Mouse (Mus musculus): ENCODE measurements around the gene Csf3r.
A peak's percentile ranks its signal among the peaks of the same experiment; 100 is the strongest.

Csf3r gene

DNA sequence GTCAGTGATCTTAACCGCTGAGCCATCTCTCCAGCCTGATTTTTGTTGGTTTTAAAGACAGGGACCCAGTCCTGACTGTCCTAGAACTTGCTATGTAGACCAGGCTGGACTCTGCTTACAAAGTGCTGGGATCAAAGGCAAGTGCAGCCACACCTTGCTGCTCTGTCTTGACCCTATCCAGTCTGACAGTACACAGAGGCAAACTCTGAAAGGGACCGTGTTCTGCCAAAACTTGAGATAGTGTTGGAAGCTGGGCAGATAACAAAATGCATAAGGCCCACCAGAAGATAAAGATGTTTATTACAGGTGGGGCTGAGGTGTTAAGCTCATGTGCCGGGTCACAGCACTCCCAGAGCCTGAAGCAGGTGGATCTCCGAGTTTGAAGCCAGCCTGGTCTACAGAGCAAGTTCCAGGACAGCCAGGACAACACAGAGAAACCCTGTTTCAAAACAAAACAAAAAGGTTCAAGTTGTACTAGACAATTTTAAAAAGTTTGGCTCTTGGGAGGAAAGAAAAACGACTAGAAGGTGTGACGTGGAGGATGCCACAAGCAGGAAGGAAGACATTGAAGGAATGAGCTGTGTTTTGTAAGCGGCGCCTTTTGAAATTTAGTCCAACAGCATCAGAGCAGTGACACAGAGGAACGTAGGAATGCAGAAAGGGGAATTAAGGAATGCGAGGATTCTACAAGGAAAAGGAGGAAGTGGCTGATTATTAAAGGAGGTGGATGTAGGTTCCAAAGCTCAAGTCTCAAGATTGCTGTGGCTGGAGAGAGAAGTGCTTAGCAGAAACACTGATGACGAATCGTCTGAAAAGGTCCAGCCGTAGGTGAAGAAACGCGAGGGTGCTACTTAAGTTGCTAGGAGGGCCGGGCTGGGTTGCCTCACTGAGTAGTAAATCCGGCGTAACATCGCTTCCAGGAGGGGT is 33.1 kb downstream of the Csf3r start:
- DNase-seq, result no peak

DNA sequence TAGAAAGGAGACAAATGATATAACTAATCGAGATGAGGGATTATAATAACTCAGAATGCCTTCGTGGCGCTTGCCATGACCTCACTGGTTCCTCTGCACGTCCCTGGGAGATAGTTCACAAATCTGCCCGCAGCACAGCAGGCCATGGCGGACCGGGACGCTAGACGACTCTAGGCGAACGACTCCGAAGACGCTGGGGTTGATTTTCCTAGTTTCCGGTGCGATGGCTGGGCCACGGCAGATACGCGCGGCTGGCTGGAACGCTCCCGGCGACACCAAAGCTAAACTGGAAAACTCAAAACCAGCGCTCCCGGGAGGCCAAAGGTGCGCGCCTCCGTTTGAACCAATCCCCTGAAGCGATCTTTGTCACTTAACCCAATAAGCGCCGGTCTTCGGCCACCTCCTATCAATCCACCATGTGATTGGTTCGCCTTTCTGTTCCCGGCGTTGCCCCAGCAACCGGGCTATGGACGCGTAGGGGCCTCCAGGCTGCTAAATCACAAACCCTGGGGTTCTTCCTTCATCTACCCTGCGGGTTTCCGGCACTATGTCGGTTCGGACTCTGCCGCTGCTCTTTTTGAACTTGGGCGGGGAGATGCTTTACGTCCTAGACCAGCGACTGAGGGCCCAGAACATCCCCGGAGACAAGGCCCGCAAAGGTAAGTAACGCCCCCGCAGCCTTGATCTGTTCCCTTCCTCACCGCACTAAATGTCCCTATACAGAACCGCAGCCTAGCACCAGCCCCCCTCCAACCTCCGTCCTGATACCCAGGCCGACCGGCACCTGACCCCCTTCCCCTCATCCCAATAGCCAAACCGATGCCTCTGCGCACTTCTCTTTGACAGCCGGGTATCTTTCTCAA is 34.0 kb downstream of the Csf3r start, which contains the start of gene Oscp1:
Gene Oscp1, plus strand, starts transcription at position 432 of the 863 bp plus-strand sequence.
- DNase-seq, result peak; percentile 86 to 90

DNA sequence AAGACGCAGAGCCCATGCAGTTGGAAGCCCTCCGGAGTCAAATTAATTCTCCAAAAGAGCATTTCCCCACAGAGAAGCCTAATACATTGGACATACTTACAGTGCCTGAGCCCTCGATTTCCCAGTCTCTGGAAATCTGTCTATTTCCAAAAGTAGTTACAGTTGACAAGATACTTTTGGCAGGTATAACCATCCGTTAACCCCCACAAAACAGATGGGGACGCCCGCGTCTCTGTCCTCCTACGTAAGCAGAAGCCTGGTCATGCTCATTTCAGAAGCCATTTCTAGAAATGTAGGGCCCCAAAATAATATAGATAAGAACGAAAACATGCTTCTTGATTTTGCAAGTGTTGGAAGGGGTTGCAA is 34.6 kb downstream of the Csf3r start:
- no peak for DNase-seq

DNA sequence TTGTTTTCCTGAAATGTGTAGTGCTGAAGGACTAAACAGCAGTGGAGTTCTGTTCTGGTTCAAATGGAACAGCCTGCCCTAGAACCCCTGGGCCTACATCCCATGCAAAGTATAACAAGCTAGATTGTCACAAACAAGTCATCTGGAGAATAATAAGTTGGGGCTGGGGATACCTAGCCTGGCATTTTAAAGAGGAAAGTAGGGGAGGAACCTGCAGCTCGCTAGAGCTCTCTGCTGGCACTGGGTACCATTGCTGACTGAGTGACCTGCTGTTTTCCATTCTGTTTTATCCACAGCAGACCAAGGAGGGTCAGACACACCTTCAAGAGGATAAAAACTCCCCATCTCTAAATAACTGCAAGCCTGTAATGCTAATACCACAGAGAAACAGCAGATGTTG is 38.5 kb downstream of the Csf3r start:
- DNase-seq, result peak; percentile 29 to 32

DNA sequence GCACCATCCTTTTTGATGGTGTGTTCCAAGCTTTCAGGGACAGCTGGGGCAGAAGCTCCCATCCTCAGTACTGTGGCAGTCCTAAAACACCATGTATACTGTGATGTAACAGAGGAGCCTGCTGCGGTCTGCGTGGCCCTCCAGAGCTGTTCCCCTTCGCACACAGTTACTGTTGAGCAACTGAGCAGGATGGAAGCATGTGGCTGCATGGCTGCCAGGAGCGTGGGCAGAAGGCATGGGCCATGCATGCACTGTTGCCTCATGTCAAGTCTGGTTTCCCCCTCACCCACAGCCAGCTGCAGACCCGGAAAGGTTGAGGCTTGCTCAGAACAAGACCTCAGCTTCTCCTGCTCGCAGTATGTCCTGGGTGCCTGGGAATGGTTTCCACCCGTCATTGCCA is 40.9 kb downstream of the Csf3r start:
- no peak for DNase-seq

DNA sequence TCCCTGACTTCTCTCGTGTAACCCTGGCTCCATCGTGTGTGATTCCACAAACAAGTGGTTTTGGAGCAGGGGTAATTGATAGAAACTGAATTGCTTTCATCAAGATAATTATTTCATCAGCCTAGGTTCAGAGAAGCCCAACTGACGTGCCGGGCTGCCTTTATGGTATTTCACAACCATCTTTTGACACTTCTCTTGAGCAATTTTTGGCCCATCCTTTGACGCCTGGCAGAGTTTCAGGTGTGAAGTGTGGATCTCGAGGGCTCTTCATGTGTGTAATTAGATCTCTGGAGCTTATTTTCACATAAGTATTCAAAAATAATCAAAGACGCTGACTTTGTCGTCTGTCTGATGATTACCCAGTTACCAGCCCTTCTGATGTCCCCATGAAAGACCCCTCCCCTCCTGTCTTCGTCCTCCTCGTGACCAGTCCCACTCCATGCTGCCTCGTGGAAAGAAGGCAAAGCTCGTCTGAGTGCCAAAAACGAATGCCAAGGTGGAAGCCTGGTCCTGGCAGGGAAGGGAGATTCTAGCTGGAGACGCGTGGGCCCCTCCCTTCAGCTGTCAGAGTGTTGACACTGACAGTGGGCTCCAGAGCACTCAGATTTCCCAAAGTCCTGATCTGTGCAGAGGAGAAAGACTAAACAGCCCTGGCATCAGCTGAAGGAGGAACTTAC is 43.2 kb downstream of the Csf3r start:
- DNase-seq, result peak; percentile 41 to 47

DNA sequence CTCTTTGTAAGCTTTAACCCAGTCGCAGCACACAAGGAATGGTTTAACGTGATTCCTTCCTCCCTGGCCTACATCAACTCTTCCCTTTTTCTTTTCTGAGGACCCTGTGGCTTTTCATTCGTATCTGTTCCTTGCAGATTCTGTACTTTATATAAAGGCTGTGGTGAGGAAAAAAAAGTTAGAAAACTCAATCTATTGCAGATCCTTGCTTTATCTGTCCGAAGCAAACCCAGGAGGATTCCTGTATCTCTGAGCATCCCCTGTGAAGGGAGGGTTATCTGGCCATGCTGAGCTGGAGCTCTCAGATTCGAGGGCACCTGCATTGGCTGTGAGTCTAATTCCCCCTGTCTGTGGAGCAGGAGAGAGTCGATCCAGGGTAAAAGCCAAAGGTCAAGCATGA is 44.5 kb downstream of the Csf3r start:
- DNase-seq, result no peak

DNA sequence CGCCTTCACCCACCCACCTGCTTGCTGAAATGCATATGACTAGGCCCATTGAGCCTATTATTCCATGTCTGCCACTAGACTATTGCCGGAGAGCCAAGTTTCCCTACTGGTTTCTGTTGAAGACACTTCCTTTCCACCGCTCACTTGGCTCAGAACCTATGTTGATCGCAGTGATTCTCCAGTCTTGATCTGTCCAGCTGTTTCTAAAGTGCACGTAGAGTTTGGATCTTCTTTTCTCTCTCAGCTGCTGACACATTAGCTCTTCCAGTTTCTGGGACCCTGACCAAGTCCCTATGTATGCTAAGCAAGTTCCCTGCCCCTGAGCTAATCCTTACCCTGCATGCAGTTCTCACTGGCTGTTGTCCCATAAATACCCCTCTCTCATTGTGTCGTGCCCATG is 53.5 kb downstream of the Csf3r start:
- DNase-seq, result no peak

DNA sequence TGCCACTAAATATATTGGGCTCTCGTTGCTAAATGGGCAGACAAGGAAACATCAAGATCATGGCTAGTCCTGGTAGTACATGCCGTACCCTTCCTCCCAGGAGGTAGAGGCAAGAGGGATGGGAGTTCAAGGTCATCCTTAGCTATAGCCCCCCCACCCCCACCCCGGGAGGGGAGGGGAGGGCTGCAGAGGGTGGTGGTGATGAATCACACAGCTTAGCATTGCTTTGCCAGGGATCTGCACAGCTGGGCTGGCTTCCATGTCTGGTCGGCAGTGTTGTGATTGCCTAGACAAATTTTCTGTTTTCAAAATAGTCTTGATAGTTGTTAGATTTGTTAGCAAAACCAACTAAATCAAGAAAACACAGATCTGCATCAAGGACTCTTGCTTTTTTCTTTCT is 54.9 kb downstream of the Csf3r start:
- DNase-seq, result no peak

DNA sequence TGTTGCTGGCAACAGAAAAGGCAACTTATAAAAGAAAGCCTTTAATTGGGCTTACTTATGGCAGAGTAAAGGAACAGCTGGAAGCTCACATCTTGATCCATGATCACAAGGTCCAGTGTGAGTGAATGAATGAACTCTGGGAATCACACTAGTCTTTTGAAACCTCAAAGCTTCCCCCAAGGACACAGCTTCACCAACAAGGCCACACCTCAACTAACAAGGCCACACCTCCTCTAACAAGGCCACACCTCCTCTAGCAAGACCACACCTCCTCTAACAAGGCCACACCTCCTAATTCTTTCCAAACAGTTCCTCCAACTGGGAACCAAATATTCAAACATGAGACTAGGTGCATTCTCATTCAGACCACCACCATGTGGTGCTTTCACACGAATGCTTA is 57.3 kb downstream of the Csf3r start:
- DNase-seq, result no peak

DNA sequence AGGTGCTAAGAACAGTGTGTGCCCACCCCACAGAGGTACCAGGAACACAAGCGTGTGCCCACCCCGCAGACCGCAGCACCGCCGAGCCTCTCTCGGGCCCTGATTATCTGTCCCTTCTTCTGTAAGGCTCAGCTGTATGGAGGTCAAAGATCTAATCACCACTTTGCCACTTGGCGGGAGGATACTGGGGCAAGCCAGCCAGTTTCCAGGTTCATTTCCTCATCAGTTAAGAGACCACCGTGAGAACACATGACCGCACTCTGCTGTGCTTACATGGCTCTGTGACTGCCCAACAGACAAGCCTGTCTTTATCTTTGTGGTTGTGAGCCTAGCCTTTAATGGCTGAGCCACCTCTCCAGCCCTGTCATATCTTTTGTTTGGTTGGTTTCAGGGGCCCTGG is 58.7 kb downstream of the Csf3r start:
- DNase-seq, result no peak

DNA sequence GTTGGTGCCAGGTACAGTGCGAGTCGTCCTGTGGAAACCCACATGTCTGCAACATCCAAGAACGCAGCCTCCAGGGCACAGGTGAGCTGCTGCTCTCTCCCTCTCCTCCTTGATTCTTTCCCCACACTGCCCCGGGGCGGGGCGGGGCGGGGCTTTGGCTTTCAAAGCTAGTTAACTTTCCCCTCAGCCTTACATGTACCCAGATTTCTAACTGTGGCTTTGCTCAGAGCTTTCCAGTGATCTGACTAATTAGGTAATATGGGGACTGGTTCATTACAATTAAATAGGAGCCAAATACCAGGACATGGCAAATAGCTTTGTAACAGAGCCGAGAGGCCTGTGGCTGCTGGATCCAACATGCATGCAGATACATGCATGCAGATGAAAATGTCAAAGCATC is 60.0 kb downstream of the Csf3r start:
- no peak for DNase-seq

DNA sequence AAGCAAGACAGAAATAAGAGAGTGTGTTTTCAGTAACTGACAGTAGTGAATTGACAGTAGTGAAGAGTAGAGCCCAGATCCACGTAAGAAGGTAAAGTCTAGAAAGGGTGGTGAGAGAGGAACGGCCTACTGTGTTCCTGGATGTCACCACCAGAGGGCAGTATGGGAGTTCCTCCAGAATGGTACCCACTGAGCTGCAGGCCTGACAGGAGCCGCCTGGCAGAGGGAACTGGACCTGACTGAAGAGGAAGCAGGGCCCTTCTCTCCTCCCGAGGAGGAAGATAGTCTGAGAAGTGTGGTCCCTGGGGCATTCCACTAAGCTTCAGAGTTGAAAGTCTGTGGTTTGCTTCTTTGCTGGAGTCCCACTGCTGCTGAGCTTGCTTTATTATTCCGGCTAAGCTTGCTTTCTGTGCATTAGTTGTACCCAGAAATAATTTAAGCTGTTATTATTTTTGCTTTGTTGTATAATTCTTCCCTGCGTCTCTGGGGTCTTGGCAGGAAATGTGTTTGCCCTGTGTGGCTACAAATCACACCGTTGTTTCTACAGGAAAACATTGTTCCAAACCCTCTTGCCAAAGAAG is 61.7 kb downstream of the Csf3r start:
- peak; percentile 86 to 87 for DNase-seq

DNA sequence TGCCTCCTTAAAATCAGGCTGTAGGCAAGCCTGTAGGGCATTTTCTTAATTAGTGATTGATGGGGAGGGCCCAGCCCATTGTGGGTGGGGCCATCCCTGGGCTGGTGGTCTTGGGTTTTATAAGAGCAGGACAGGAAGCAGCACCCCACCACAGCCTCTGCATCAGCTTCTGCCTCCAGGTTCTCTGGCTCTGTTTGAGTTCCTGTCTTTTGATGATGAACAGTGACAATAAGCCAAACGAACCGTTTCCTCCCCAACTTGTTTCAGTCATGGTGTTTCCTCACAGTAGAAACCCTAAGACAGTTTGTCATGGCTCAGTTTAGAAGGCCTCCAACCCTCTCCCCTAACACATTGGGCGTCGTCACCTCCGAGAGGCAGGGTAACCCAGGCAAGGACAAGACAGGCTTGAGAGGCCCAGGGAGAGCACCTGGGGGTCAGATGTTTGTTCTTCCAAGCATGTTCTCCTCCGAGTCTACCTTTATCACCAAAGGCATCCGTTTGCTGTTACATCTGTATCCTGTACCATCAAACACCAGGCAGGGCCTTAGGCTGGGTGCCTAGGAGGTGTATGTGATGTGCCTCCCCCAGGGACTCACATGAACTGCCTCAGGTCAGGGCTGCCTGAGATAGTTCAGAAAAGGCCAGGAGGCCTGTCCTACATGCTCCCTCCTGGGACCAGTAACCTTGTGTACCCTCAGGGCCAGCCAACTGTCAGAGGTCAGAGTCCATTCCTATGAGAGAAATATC is 65.9 kb downstream of the Csf3r start:
- DNase-seq, result no peak

DNA sequence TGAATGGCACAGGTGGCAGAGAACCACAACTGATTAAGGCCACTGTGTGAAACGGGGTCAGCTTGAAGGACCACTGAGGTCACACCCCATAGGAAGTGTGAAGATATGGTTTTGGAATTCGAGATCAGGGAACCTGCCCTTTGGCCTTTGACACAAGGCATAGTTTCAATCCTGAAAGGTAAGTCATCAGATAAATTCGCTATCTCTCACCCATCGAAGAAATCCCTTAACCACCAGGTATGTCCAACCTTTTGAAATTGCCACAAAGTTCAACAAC is 66.4 kb downstream of the Csf3r start:
- no peak for DNase-seq

DNA sequence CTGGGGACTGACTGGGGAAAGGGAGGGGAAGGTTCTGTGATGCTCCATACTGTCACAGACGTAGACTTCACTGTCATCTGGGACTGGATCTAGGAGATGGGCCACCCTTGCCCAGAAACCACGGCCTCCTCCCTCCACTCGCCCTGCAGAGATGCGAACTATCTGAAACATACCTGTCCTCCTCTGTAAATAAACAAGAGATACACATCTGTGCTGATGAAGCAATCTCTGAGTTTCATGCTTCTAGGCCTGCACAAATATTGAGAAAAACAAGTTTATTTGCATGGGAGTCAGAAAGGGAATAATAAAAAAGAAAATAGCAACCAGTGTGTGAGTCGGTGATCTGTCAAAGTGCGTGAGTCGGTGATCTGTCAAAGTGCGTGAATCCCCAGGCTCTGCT is 67.5 kb downstream of the Csf3r start:
- DNase-seq, result no peak
